Mouse (Mus musculus) embryonic fibroblast, embryonic 13.5 days (primary cell): ENCODE results near the gene Sox4.

Experiments
- CTCF ChIP-seq: IDR thresholded peaks from 2 replicates; pipeline ENCODE4 v1.5.1; 2011; ENCODE audit warnings: mild to moderate bottlenecking, control low read depth, low read length, moderate library complexity, borderline replicate concordance; ENCODE audit not compliant: insufficient read depth
- POLR2A ChIP-seq: IDR thresholded peaks from 2 replicates; pipeline ENCODE4 v1.6.1; 2011; ENCODE audit warnings: low read depth, mild to moderate bottlenecking, control low read depth, low read length, moderate library complexity

- TF ChIP-seq POLR2A (no peak; the same call in none of the 2 replicates), CTCF (no peak)
Measured at GRCm38 (mm10) chr13:28951691-28952575, 1.6 kb downstream of the Sox4 start.
